Mouse (Mus musculus) midbrain, embryonic 13.5 days (tissue): Measurements from ENCODE around the gene Tjp2. TPM values are rescaled to one million over a fixed set of nuclear protein-coding genes. Genes with fewer than 3 reads are reported as not detected.
"Not testable (repeated sequence)": the region's sequence is repeated elsewhere in the genome, so short reads cannot be mapped to it uniquely, and the experiment has no call there.

Experiments
- ATAC-seq: fragments of 200-750 bp; cut with Nextera tagmentation; 2 replicates; pipeline ENCODE4 v1.8.0; 2017; ENCODE audit warnings: mild to moderate bottlenecking, moderate TSS enrichment, moderate library complexity
- H3K27ac ChIP-seq: fragments of 300-500 bp; sonication (generic); 2 replicates; pipeline ENCODE4 v1.5.1; 2015; ENCODE audit warnings: inconsistent platforms, mild to moderate bottlenecking, moderate library complexity
- H3K27me3 ChIP-seq: fragments of 300-500 bp; sonication (generic); 2 replicates; pipeline ENCODE4 v1.6.1; 2015; ENCODE audit warnings: mild to moderate bottlenecking, inconsistent platforms
- H3K36me3 ChIP-seq: fragments of 300-500 bp; sonication (generic); 2 replicates; pipeline ENCODE4 v1.6.1; 2015; ENCODE audit warnings: mild to moderate bottlenecking, inconsistent platforms
- H3K4me1 ChIP-seq: fragments of 300-500 bp; sonication (generic); replicated peaks from 2 replicates; pipeline ENCODE4 v1.6.1; 2015; ENCODE audit warnings: inconsistent platforms
- H3K4me2 ChIP-seq: fragments of 300-500 bp; sonication (generic); replicated peaks from 2 replicates; pipeline ENCODE4 v1.6.1; 2015; ENCODE audit warnings: moderate library complexity, mild to moderate bottlenecking, inconsistent platforms
- H3K4me3 ChIP-seq: fragments of 300-500 bp; sonication (generic); replicated peaks from 2 replicates; pipeline ENCODE4 v1.5.1; 2015; ENCODE audit warnings: mild to moderate bottlenecking, inconsistent platforms
- H3K9ac ChIP-seq: fragments of 300-500 bp; sonication (generic); replicated peaks from 2 replicates; pipeline ENCODE4 v1.6.1; 2015; ENCODE audit warnings: mild to moderate bottlenecking, inconsistent platforms
- H3K9me3 ChIP-seq: fragments of 300-500 bp; sonication (generic); 2 replicates; pipeline ENCODE4 v1.6.1; 2016; ENCODE audit warnings: mild to moderate bottlenecking, inconsistent platforms
- WGBS: fragments of 180-500 bp; shearing (Covaris S2); methylation state at CpG from one replicate; pipeline ENCODE4 v1.1.7; 2015; 5-methylcytosine and 5-hydroxymethylcytosine counted together
- polyA plus RNA-seq: library from polyadenylated mRNA; unstranded; fragments of >200 nt; fragmentation: Nextera tagmentation; extraction: Ambion mirVana; gene quantifications from 2 replicates; pipeline ENCODE4 v1.2.1, GENCODE M21; 2015

The Tjp2 gene
- polyA plus RNA-seq, 1 experiment from 2014 or later: 13.9 TPM

GRCm38 (mm10) chr19:24257962-24258361 lies 33.1 kb upstream of the Tjp2 start:
- H3K27ac ChIP-seq: no peak overlapping the region
- H3K36me3 ChIP-seq: peaks cover 5% of the 10 kb centered on the region; the same call in 1 of the 2 replicates
- 96% methylated on average over 6 of the region's 6 CpGs for WGBS
- H3K27me3 ChIP-seq: no peaks in the 10 kb centered on the region
- H3K4me2 ChIP-seq: no peak overlapping the region
- no peak overlapping the region for H3K4me3 ChIP-seq
- ATAC-seq: no peak
- H3K9ac ChIP-seq: no peak overlapping the region
- peaks cover 3% of the 10 kb centered on the region; the same call in 1 of the 2 replicates for H3K4me1 ChIP-seq
- no peaks in the 10 kb centered on the region for H3K9me3 ChIP-seq

GRCm38 (mm10) chr19:24253657-24254260 lies 28.9 kb upstream of the Tjp2 start:
- WGBS: 29% methylated on average over 9 of the region's 9 CpGs
- Histone ChIP-seq H3K9me3 (no peaks in the 10 kb centered on the region), H3K9ac (no peak overlapping the region), H3K27ac (no peak overlapping the region), H3K4me2 (no peak overlapping the region), H3K4me3 (no peak overlapping the region), H3K27me3 (no peaks in the 10 kb centered on the region), H3K4me1 (peaks cover 5% of the 10 kb centered on the region), H3K36me3 (no peaks in the 10 kb centered on the region)
- ATAC-seq: no peak

GRCm38 (mm10) chr19:24251869-24252268 lies 27.0 kb upstream of the Tjp2 start:
- H3K4me2 ChIP-seq: peak overlapping the region; percentile 5; the same call in 1 of the 2 replicates
- peaks cover 5% of the 10 kb centered on the region for H3K4me1 ChIP-seq
- 14% methylated on average over 6 of the region's 6 CpGs for WGBS
- H3K27ac ChIP-seq: peak overlapping the region; percentile 51; the same call in 1 of the 2 replicates
- no peak for ATAC-seq
- no peaks in the 10 kb centered on the region for H3K27me3 ChIP-seq
- no peak overlapping the region for H3K9ac ChIP-seq
- no peaks in the 10 kb centered on the region for H3K36me3 ChIP-seq
- no peaks in the 10 kb centered on the region for H3K9me3 ChIP-seq
- no peak overlapping the region for H3K4me3 ChIP-seq

- H3K9ac ChIP-seq: no peak overlapping the region
- H3K27ac ChIP-seq: no peak overlapping the region
- no peak for ATAC-seq
- H3K27me3 ChIP-seq: no peaks in the 10 kb centered on the region
- H3K4me1 ChIP-seq: no peaks in the 10 kb centered on the region; the same call in 1 of the 2 replicates
- no peaks in the 10 kb centered on the region for H3K9me3 ChIP-seq
- H3K36me3 ChIP-seq: no peaks in the 10 kb centered on the region
- 87% methylated on average over 6 of the region's 6 CpGs for WGBS
- no peak overlapping the region for H3K4me2 ChIP-seq
- no peak overlapping the region for H3K4me3 ChIP-seq
Measured at GRCm38 (mm10) chr19:24243340-24243739, 18.5 kb upstream of the Tjp2 start.

GRCm38 (mm10) chr19:24241799-24242546 lies 17.1 kb upstream of the Tjp2 start:
- Histone ChIP-seq H3K4me2 (no peak overlapping the region), H3K27me3 (no peaks in the 10 kb centered on the region), H3K36me3 (no peaks in the 10 kb centered on the region), H3K4me3 (no peak overlapping the region), H3K9me3 (no peaks in the 10 kb centered on the region), H3K9ac (no peak overlapping the region), H3K27ac (no peak overlapping the region), H3K4me1 (no peaks in the 10 kb centered on the region; the same call in 1 of the 2 replicates)
- 40% methylated on average over 14 of the region's 14 CpGs for WGBS
- ATAC-seq: no peak

GRCm38 (mm10) chr19:24241271-24241670 lies 16.4 kb upstream of the Tjp2 start:
- WGBS: 84% methylated on average over 8 of the region's 8 CpGs
- ATAC-seq: no peak
- Histone ChIP-seq H3K9ac (no peak overlapping the region), H3K4me2 (no peak overlapping the region), H3K27me3 (no peaks in the 10 kb centered on the region), H3K27ac (no peak overlapping the region), H3K4me1 (no peaks in the 10 kb centered on the region; the same call in 1 of the 2 replicates), H3K9me3 (no peaks in the 10 kb centered on the region), H3K4me3 (no peak overlapping the region), H3K36me3 (no peaks in the 10 kb centered on the region)

- Histone ChIP-seq H3K27ac (no peak overlapping the region), H3K36me3 (no peaks in the 10 kb centered on the region), H3K4me1 (no peaks in the 10 kb centered on the region; the same call in 1 of the 2 replicates), H3K9ac (no peak overlapping the region), H3K9me3 (no peaks in the 10 kb centered on the region), H3K4me2 (no peak overlapping the region), H3K4me3 (no peak overlapping the region), H3K27me3 (no peaks in the 10 kb centered on the region)
- WGBS: 83% methylated on average over 4 of the region's 4 CpGs
- no peak for ATAC-seq
Measured at GRCm38 (mm10) chr19:24238011-24238410, 13.2 kb upstream of the Tjp2 start.

GRCm38 (mm10) chr19:24232356-24232755 lies 7.5 kb upstream of the Tjp2 start:
- 93% methylated on average over 1 of the region's 1 CpGs for WGBS
- not testable (repeated sequence) for H3K4me2 ChIP-seq, H3K36me3 ChIP-seq, H3K9ac ChIP-seq, H3K4me3 ChIP-seq, H3K9me3 ChIP-seq, H3K27me3 ChIP-seq, ATAC-seq, H3K27ac ChIP-seq, H3K4me1 ChIP-seq

GRCm38 (mm10) chr19:24225305-24225696 lies 471 bp upstream of the Tjp2 start:
- ATAC-seq: no peak
- under 1% methylated on average over 17 of the region's 17 CpGs for WGBS
- peaks cover 48% of the 10 kb centered on the region for H3K27me3 ChIP-seq

GRCm38 (mm10) chr19:24223851-24224251 lies 979 bp downstream of the Tjp2 start:
- peak overlapping the region; percentile 50 for H3K4me3 ChIP-seq
- 14% methylated on average over 11 of the region's 11 CpGs for WGBS
- H3K27ac ChIP-seq: no peak overlapping the region
- no peaks in the 10 kb centered on the region for H3K36me3 ChIP-seq
- no peaks in the 10 kb centered on the region for H3K9me3 ChIP-seq
- peaks cover 48% of the 10 kb centered on the region for H3K27me3 ChIP-seq
- H3K4me1 ChIP-seq: peaks cover 15% of the 10 kb centered on the region
- H3K9ac ChIP-seq: no peak overlapping the region
- no peak for ATAC-seq
- peak overlapping the region; percentile 84 for H3K4me2 ChIP-seq

More at GRCm38 (mm10) chr19:24225305-24225696, 471 bp upstream of the Tjp2 start:
- peaks cover 15% of the 10 kb centered on the region for H3K4me1 ChIP-seq
- no peaks in the 10 kb centered on the region for H3K36me3 ChIP-seq
- peak overlapping the region; percentile 84 for H3K4me2 ChIP-seq
- H3K9ac ChIP-seq: no peak overlapping the region
- H3K9me3 ChIP-seq: no peaks in the 10 kb centered on the region
- H3K4me3 ChIP-seq: peak overlapping the region; percentile 50
- H3K27ac ChIP-seq: no peak overlapping the region

- no peak overlapping the region for H3K9ac ChIP-seq
- no peaks in the 10 kb centered on the region for H3K9me3 ChIP-seq
- 86% methylated on average over 4 of the region's 4 CpGs for WGBS
- ATAC-seq: no peak
- no peak overlapping the region for H3K4me2 ChIP-seq
- no peak overlapping the region for H3K4me3 ChIP-seq
- H3K27me3 ChIP-seq: peaks cover 43% of the 10 kb centered on the region
- H3K36me3 ChIP-seq: no peaks in the 10 kb centered on the region
- H3K4me1 ChIP-seq: peaks cover 15% of the 10 kb centered on the region
- H3K27ac ChIP-seq: no peak overlapping the region
Measured at GRCm38 (mm10) chr19:24221455-24221854, 3.4 kb downstream of the Tjp2 start.

GRCm38 (mm10) chr19:24220795-24221445 lies 3.9 kb downstream of the Tjp2 start:
- H3K9ac ChIP-seq: no peak overlapping the region
- H3K27me3 ChIP-seq: peaks cover 38% of the 10 kb centered on the region
- no peaks in the 10 kb centered on the region for H3K36me3 ChIP-seq
- 21% methylated on average over 14 of the region's 14 CpGs for WGBS
- no peak overlapping the region for H3K27ac ChIP-seq
- no peak overlapping the region for H3K4me3 ChIP-seq
- ATAC-seq: no peak
- H3K4me1 ChIP-seq: peaks cover 15% of the 10 kb centered on the region
- H3K9me3 ChIP-seq: no peaks in the 10 kb centered on the region
- no peak overlapping the region for H3K4me2 ChIP-seq
